Mouse (Mus musculus) MEL (cell line): ENCODE results near the gene Shtn1. TPM values are rescaled to one million over a fixed set of nuclear protein-coding genes. Genes with fewer than 3 reads are reported as not detected.
A peak's percentile ranks its signal among the peaks of the same experiment; 100 is the strongest.

Experiments used
- DNase-seq: peaks from one replicate; pipeline ENCODE4 v3.0.0; 2011; ENCODE audit warnings: low read depth, low spot score
- H3K27ac ChIP-seq: 2 replicates; pipeline ENCODE4 v1.5.1; 2012; ENCODE audit warnings: low read depth, mild to moderate bottlenecking, control low read depth, low read length, moderate library complexity; ENCODE audit not compliant: control insufficient read depth
- H3K27me3 ChIP-seq, 2 experiments: fragments of 150-350 bp in 1 of 2; sonication (generic) in 1 of 2; 2 replicates each; pipeline ENCODE4 v1.6.1; 2012; ENCODE audit warnings: low read length in 2 of 2, mild to moderate bottlenecking in 2 of 2, improper control_type of control experiment in 1 of 2, moderate library complexity in 1 of 2; ENCODE audit not compliant: insufficient read depth in 2 of 2, control insufficient read depth in 1 of 2
- H3K36me3 ChIP-seq, 2 experiments: 2 replicates each; pipeline ENCODE4 v1.6.1; 2012 to 2014; ENCODE audit warnings: low read length in 2 of 2, improper control_type of control experiment in 1 of 2, inconsistent platforms in 1 of 2, mild to moderate bottlenecking in 1 of 2; ENCODE audit not compliant: insufficient read depth in 2 of 2, control insufficient read depth in 1 of 2
- H3K4me1 ChIP-seq, 2 experiments: fragments of 150-350 bp in 1 of 2; sonication (generic) in 1 of 2; 2 replicates each; pipeline ENCODE4 v1.6.1; 2012; ENCODE audit warnings: low read length in 2 of 2, improper control_type of control experiment in 1 of 2, mild to moderate bottlenecking in 1 of 2; ENCODE audit not compliant: insufficient read depth in 2 of 2, control insufficient read depth in 1 of 2
- H3K4me3 ChIP-seq, 2 experiments: fragments of 150-350 bp in 1 of 2; sonication (generic) in 1 of 2; 2 replicates each; pipeline ENCODE4 v1.5.1; 2012; ENCODE audit warnings: low read depth in 2 of 2, low read length in 2 of 2, mild to moderate bottlenecking in 2 of 2, moderate library complexity in 2 of 2, control low read depth in 1 of 2, improper control_type of control experiment in 1 of 2; ENCODE audit not compliant: control insufficient read depth in 1 of 2, insufficient read depth in 1 of 2
- H3K79me2 ChIP-seq: 2 replicates; pipeline ENCODE4 v1.6.1; 2012; ENCODE audit warnings: mild to moderate bottlenecking, low read length, moderate library complexity; ENCODE audit not compliant: control insufficient read depth, poor library complexity, insufficient read depth
- H3K9ac ChIP-seq: 2 replicates; pipeline ENCODE4 v1.6.1; 2012; ENCODE audit warnings: low read depth, mild to moderate bottlenecking, control low read depth, low read length, moderate library complexity; ENCODE audit not compliant: control insufficient read depth, poor library complexity, severe bottlenecking
- H3K9me3 ChIP-seq: fragments of 150-350 bp; sonication (generic); replicated peaks from 2 replicates; pipeline ENCODE4 v1.6.1; 2012; ENCODE audit warnings: mild to moderate bottlenecking, low read length, improper control_type of control experiment, moderate library complexity; ENCODE audit not compliant: insufficient read depth
- BHLHE40 ChIP-seq: IDR thresholded peaks from 2 replicates; pipeline ENCODE4 v1.6.1; 2012; ENCODE audit warnings: low read depth, mild to moderate bottlenecking, inconsistent platforms, low read length, improper control_type of control experiment, borderline replicate concordance
- CTCF ChIP-seq, 3 experiments: IDR thresholded peaks in 2 of 3; conservative IDR thresholded peaks in 1 of 3; 2 replicates each; pipeline ENCODE4 v1.5.1; 2011 to 2012; ENCODE audit warnings: low read length in 3 of 3, low read depth in 2 of 3, mild to moderate bottlenecking in 2 of 3, improper control_type of control experiment in 1 of 3, inconsistent platforms in 1 of 3, mixed read lengths in 1 of 3, moderate library complexity in 1 of 3; ENCODE audit not compliant: control insufficient read depth in 1 of 3, insufficient read depth in 1 of 3, poor library complexity in 1 of 3, severe bottlenecking in 1 of 3
- ELF1 ChIP-seq: IDR thresholded peaks from 2 replicates; pipeline ENCODE4 v1.6.1; 2014; ENCODE audit warnings: low read depth, mild to moderate bottlenecking, inconsistent platforms, low read length, improper control_type of control experiment, moderate library complexity
- EP300 ChIP-seq, 2 experiments: IDR thresholded peaks; 2 replicates each; pipeline ENCODE4 v1.6.1; 2011; ENCODE audit warnings: improper control_type of control experiment in 2 of 2, low read length in 2 of 2, low read depth in 1 of 2, mild to moderate bottlenecking in 1 of 2
- ETS1 ChIP-seq: IDR thresholded peaks from 2 replicates; pipeline ENCODE4 v1.6.1; 2012; ENCODE audit warnings: low read depth, mild to moderate bottlenecking, inconsistent platforms, low read length, improper control_type of control experiment, moderate library complexity
- GABPA ChIP-seq: IDR thresholded peaks from 2 replicates; pipeline ENCODE4 v1.6.1; 2012; ENCODE audit warnings: low read depth, mild to moderate bottlenecking, inconsistent platforms, low read length, improper control_type of control experiment, moderate library complexity
- GATA1 ChIP-seq: IDR thresholded peaks from 2 replicates; pipeline ENCODE4 v1.6.1; 2011; ENCODE audit warnings: low read depth, low read length, improper control_type of control experiment
- JUND ChIP-seq: IDR thresholded peaks from 2 replicates; pipeline ENCODE4 v1.6.1; 2011; ENCODE audit warnings: low read depth, mild to moderate bottlenecking, improper control_type of control experiment, low read length
- MAFK ChIP-seq: IDR thresholded peaks from 2 replicates; pipeline ENCODE4 v1.6.1; 2011; ENCODE audit warnings: low read depth, mild to moderate bottlenecking, low read length, improper control_type of control experiment, borderline replicate concordance
- MYC ChIP-seq: IDR thresholded peaks from 2 replicates; pipeline ENCODE4 v1.6.1; 2011; ENCODE audit warnings: low read depth, mild to moderate bottlenecking, low read length, improper control_type of control experiment, moderate library complexity
- POLR2AphosphoS2 ChIP-seq: IDR thresholded peaks from 2 replicates; pipeline ENCODE4 v1.6.1; 2011; ENCODE audit warnings: low read length, improper control_type of control experiment
- POLR2AphosphoS5 ChIP-seq: IDR thresholded peaks from 2 replicates; pipeline ENCODE4 v1.6.1; 2012; ENCODE audit warnings: low read depth, borderline replicate concordance, mild to moderate bottlenecking, inconsistent platforms, low read length, moderate library complexity, mixed read lengths
- RCOR1 ChIP-seq: IDR thresholded peaks from 2 replicates; pipeline ENCODE4 v1.6.1; 2012; ENCODE audit warnings: low read depth, mild to moderate bottlenecking, inconsistent platforms, low read length, improper control_type of control experiment
- TAL1 ChIP-seq: IDR thresholded peaks from 2 replicates; pipeline ENCODE4 v1.6.1; 2012; ENCODE audit warnings: mild to moderate bottlenecking, inconsistent platforms, low read length, moderate library complexity, mixed read lengths
- TBP ChIP-seq: IDR thresholded peaks from 2 replicates; pipeline ENCODE4 v1.8.0; 2011; ENCODE audit warnings: low read depth, low read length, improper control_type of control experiment
- ZNF384 ChIP-seq: IDR thresholded peaks from 2 replicates; pipeline ENCODE4 v1.6.1; 2012; ENCODE audit warnings: low read depth, mild to moderate bottlenecking, inconsistent platforms, low read length, improper control_type of control experiment
- polyA plus RNA-seq, 2 experiments: library from polyadenylated mRNA; stranded (reverse) in 1 of 2; unstranded in 1 of 2; fragments of >175 nt in 1 of 2; fragments of >200 nt in 1 of 2; gene quantifications; 2 replicates each; pipeline versions ENCODE4 v1.2.1 to v1.2.4; 2012; ENCODE audit warnings: low replicate concordance in 2 of 2, low read depth in 1 of 2; ENCODE audit not compliant: insufficient read length in 2 of 2, insufficient read depth in 1 of 2, missing spikeins in 1 of 2
- total RNA-seq: library from RNA; depleted of rRNA; stranded (reverse); fragments of 300-350 nt; gene quantifications from 2 replicates; pipeline ENCODE4 v1.2.3, GENCODE M21; 2012

The Shtn1 gene
- total and polyA plus RNA-seq, 3 experiments: 0.17 TPM; not detected in 2

DNA sequence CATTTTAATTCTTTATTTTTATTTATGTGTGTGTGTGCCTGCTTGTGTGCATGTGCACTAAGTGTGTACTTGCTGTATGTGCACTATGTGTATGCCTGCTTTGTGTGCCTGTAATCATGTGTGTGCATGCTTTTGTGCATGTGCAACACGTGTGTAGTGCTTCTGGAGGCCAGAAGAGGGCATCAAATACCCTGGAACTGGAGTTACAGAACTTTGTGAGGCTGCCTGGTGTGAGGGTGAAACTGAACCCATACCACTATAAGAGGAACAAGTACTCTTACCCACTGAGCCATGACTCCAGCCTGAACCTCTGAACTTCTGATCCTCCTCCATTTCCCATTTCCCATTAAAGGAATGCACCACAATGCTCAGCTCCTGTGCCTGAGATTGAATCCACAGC, 34.0 kb upstream of the Shtn1 start:
- no peaks in the 10 kb centered on the region for H3K27me3 ChIP-seq
- H3K79me2 ChIP-seq: no peaks in the 10 kb centered on the region
- TF ChIP-seq ELF1: no peak
- TF ChIP-seq ZNF384: no peak
- peak in 1 of 3 experiments; percentile 2; a peak in 1 of 6 replicates for TF ChIP-seq CTCF (IDR thresholded peaks at IDR 0.05 in 2 of 3, conservative IDR thresholded peaks at IDR 0.05 in 1 of 3; ENCODE audit: control insufficient read depth in 1 of 3, insufficient read depth in 1 of 3, low read depth in 2 of 3, low read length in 3 of 3, poor library complexity in 1 of 3, severe bottlenecking in 1 of 3)
- H3K4me3 ChIP-seq: no peak overlapping the region
- no peak overlapping the region for H3K9ac ChIP-seq
- H3K27ac ChIP-seq: no peak overlapping the region
- no peak for DNase-seq
- no peaks in the 10 kb centered on the region for H3K4me1 ChIP-seq
- no peaks in the 10 kb centered on the region for H3K9me3 ChIP-seq
- no peaks in the 10 kb centered on the region for H3K36me3 ChIP-seq

DNA sequence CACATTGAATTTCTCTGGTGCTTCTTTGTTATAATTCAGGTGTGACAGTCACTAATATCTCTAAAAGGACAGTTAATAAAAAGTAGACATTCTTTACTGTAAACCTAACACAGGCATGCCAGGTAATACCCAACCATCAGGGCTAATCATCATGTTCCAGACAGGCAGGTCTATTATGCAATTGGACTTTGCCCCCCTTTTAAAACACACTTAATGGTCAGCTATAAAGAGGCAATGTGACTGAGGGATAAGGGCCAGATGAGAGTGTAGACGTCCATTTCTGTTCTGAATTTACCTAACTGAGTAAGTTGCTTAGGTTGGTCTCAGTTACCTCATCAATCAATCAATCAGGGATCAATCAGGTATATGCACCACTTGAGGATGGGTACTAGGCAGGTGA, 22.4 kb upstream of the Shtn1 start:
- no peaks in the 10 kb centered on the region for H3K79me2 ChIP-seq
- no peak overlapping the region for H3K4me3 ChIP-seq
- H3K9me3 ChIP-seq: no peaks in the 10 kb centered on the region
- H3K36me3 ChIP-seq: no peaks in the 10 kb centered on the region
- no peak for DNase-seq
- no peaks in the 10 kb centered on the region for H3K4me1 ChIP-seq
- no peak overlapping the region for H3K9ac ChIP-seq
- TF ChIP-seq EP300 (IDR thresholded peaks at IDR 0.05; ENCODE audit: low read depth in 1 of 2, low read length in 2 of 2) (no peak), ELF1 (no peak), MYC (no peak), BHLHE40 (no peak), MAFK (no peak), GATA1 (no peak)
- H3K27me3 ChIP-seq: no peaks in the 10 kb centered on the region
- no peak overlapping the region for H3K27ac ChIP-seq

DNA sequence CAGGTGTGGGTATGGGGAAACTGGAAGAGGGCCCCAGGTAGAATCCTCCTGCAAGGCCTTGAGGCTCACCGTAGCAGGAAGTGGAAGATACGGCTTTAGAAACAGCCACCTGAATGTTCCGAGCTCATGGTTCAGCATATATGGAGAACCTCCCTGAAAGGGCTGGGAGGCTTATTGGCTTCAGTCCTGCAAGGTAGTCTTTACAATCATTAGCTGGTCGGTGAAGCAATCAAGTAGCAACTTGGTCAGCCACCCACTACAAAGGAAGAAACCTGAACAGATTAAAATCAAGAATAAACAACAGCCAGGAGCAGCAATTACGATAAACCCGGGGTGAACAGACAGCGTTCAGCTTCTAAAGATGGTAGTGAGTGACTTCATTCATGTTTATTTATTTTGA, 16.4 kb upstream of the Shtn1 start:
- Histone ChIP-seq H3K36me3 (no peaks in the 10 kb centered on the region), H3K79me2 (no peaks in the 10 kb centered on the region), H3K9ac (no peak overlapping the region), H3K9me3 (no peaks in the 10 kb centered on the region), H3K4me1 (no peaks in the 10 kb centered on the region), H3K27ac (no peak overlapping the region), H3K4me3 (no peak overlapping the region), H3K27me3 (no peaks in the 10 kb centered on the region)
- TF ChIP-seq JUND: no peak
- TF ChIP-seq TBP: no peak
- TF ChIP-seq TAL1: no peak
- TF ChIP-seq ETS1: no peak
- no peak for TF ChIP-seq GABPA
- TF ChIP-seq RCOR1: no peak
- no peak for TF ChIP-seq POLR2AphosphoS2
- TF ChIP-seq POLR2AphosphoS5: no peak
- DNase-seq: no peak
